In genomic region chr2:27381698-27382097, GRCm38 (mm10) we compare ENCODE assay signal across 11 mouse cellular contexts. TPM values are rescaled to one million over a fixed set of nuclear protein-coding genes. Genes with fewer than 3 reads are reported as not detected.
DNase-seq lines count a peak whose midpoint lies in the region; ATAC-seq and TF ChIP-seq lines count a peak whose summit lies in the region.
"Had no signal": no experiment of that assay in that cellular context is flagged by ENCODE, and none has a peak within 500 bp of the region (broad histone marks: within the 10 kb centered on the region; RNA-seq: fewer than 3 reads in every experiment).

No protein-coding gene starts in this region.

- no peak overlapping the region for H3K9ac ChIP-seq in kidney, postnatal 0 days (ENCODE audit: low read depth, low read length)
- no peak overlapping the region for H3K9ac ChIP-seq in heart, postnatal 0 days (replicated peaks; ENCODE audit: low read depth, low read length)
- no peak overlapping the region for H3K9ac ChIP-seq in lung, postnatal 0 days (replicated peaks; ENCODE audit: low read depth)
- no peak overlapping the region for H3K9ac ChIP-seq in midbrain, embryonic 15.5 days
- H3K9ac ChIP-seq: midbrain, embryonic 12.5 days had no signal

- H3K4me3 ChIP-seq in kidney, postnatal 0 days (replicated peaks; ENCODE audit: low read depth, low read length) = no peak overlapping the region
- no peak overlapping the region for H3K4me3 ChIP-seq in heart, postnatal 0 days (ENCODE audit: low read depth, low read length)
- H3K4me3 ChIP-seq in lung, postnatal 0 days (ENCODE audit: low read depth, low read length) = no peak overlapping the region
- H3K4me3 ChIP-seq in midbrain, embryonic 15.5 days = no peak overlapping the region
- H3K4me3 ChIP-seq: midbrain, embryonic 12.5 days had no signal

- intact Hi-C loops in left cerebral cortex, postnatal 14 days (cut with DNase I) = no loop called here

- peaks cover 11% of the 10 kb centered on the region; the same call in 1 of the 2 replicates for H3K4me1 ChIP-seq in kidney, postnatal 0 days (replicated peaks; ENCODE audit: insufficient read depth, low read length)
- H3K4me1 ChIP-seq in heart, postnatal 0 days (ENCODE audit: control insufficient read depth, insufficient read depth) = peaks cover 14% of the 10 kb centered on the region; the same call in 1 of the 2 replicates
- H3K4me1 ChIP-seq in lung, postnatal 0 days (ENCODE audit: insufficient read depth, low read depth, low read length) = peaks cover 8% of the 10 kb centered on the region; the same call in 1 of the 2 replicates
- peaks cover 21% of the 10 kb centered on the region for H3K4me1 ChIP-seq in midbrain, embryonic 15.5 days

- TF ChIP-seq CTCF in kidney, postnatal 0 days (IDR thresholded peaks at IDR 0.05; ENCODE audit: low read depth) = no peak
- no peak for TF ChIP-seq CTCF in heart, postnatal 0 days (IDR thresholded peaks at IDR 0.05; ENCODE audit: low read depth)
- TF ChIP-seq CTCF in lung, postnatal 0 days (IDR thresholded peaks at IDR 0.05) = no peak

- no peak for TF ChIP-seq EP300 in heart, postnatal 0 days (IDR thresholded peaks at IDR 0.05; ENCODE audit: low read depth)
- TF ChIP-seq EP300 in lung, postnatal 0 days (IDR thresholded peaks at IDR 0.05) = no peak

- H3K27me3 ChIP-seq in kidney, postnatal 0 days (ENCODE audit: insufficient read depth, low read length) = no peaks in the 10 kb centered on the region
- H3K27me3 ChIP-seq in heart, postnatal 0 days (ENCODE audit: control insufficient read depth, insufficient read depth, low read length) = no peaks in the 10 kb centered on the region
- H3K27me3 ChIP-seq in lung, postnatal 0 days (replicated peaks; ENCODE audit: insufficient read depth, low read length) = no peaks in the 10 kb centered on the region
- no peaks in the 10 kb centered on the region for H3K27me3 ChIP-seq in midbrain, embryonic 15.5 days (replicated peaks)
- H3K27me3 ChIP-seq: midbrain, embryonic 12.5 days had no signal

- H3K27ac ChIP-seq in kidney, postnatal 0 days = peak overlapping the region; percentile 27; the same call in 1 of the 2 replicates
- H3K27ac ChIP-seq in heart, postnatal 0 days (ENCODE audit: low read depth) = peak overlapping the region; percentile 40
- peak overlapping the region; percentile 73; the same call in 1 of the 2 replicates for H3K27ac ChIP-seq in lung, postnatal 0 days (ENCODE audit: low read length)
- H3K27ac ChIP-seq in midbrain, embryonic 15.5 days = no peak overlapping the region
- H3K27ac ChIP-seq: midbrain, embryonic 12.5 days had no signal

- H3K4me2 ChIP-seq in kidney, postnatal 0 days (ENCODE audit: low read length) = no peak overlapping the region
- H3K4me2 ChIP-seq in heart, postnatal 0 days (ENCODE audit: low read depth, low read length) = no peak overlapping the region
- no peak overlapping the region for H3K4me2 ChIP-seq in lung, postnatal 0 days (replicated peaks; ENCODE audit: low read depth, low read length)
- no peak overlapping the region for H3K4me2 ChIP-seq in midbrain, embryonic 15.5 days
- H3K4me2 ChIP-seq: midbrain, embryonic 12.5 days had no signal

- no peaks in the 10 kb centered on the region for H3K9me3 ChIP-seq in kidney, postnatal 0 days (replicated peaks; ENCODE audit: low read length)
- no peaks in the 10 kb centered on the region for H3K9me3 ChIP-seq in heart, postnatal 0 days (replicated peaks; ENCODE audit: control insufficient read depth, low read length)
- no peaks in the 10 kb centered on the region for H3K9me3 ChIP-seq in lung, postnatal 0 days (ENCODE audit: low read length)
- no peaks in the 10 kb centered on the region for H3K9me3 ChIP-seq in midbrain, embryonic 15.5 days
- H3K9me3 ChIP-seq: midbrain, embryonic 12.5 days had no signal

- DNase-seq in kidney, postnatal 0 days (ENCODE audit: low spot score) = peak; percentile 67
- no peak for DNase-seq in kidney, adult 11 months
- DNase-seq in adrenal gland, postnatal 36 days = peak; percentile 57 to 67
- DNase-seq in heart, postnatal 0 days (ENCODE audit: low spot score) = no peak
- peak; percentile 70 for DNase-seq in lung, postnatal 0 days (ENCODE audit: low spot score)
- DNase-seq in left cerebral cortex, postnatal 14 days (ENCODE audit: low spot score in 2 of 2) = no peak
- DNase-seq: layer of hippocampus, adult 9-11 months; thymus, adult 2 months had no signal

- 0 out of 2 replicates have a peak, but pooled peaks cover 3% of the 10 kb centered on the region for H3K36me3 ChIP-seq in kidney, postnatal 0 days (ENCODE audit: insufficient read depth, low read length)
- no peaks in the 10 kb centered on the region for H3K36me3 ChIP-seq in heart, postnatal 0 days (replicated peaks; ENCODE audit: control insufficient read depth, insufficient read depth, low read length)
- H3K36me3 ChIP-seq in lung, postnatal 0 days (ENCODE audit: insufficient read depth, low read length) = no peaks in the 10 kb centered on the region
- H3K36me3 ChIP-seq in midbrain, embryonic 15.5 days (replicated peaks) = no peaks in the 10 kb centered on the region

- WGBS in kidney, postnatal 0 days = 61% methylated on average over 4 of the region's 4 CpGs
- 30% methylated on average over 4 of the region's 4 CpGs for WGBS in heart, postnatal 0 days
- WGBS in lung, postnatal 0 days = 41% methylated on average over 4 of the region's 4 CpGs
- WGBS in midbrain, embryonic 15.5 days = 78% methylated on average over 4 of the region's 4 CpGs

- no peak for ATAC-seq in kidney, postnatal 0 days (replicated peaks; ENCODE audit: low FRiP score, low read depth)
- peak; percentile 49 for ATAC-seq in heart, postnatal 0 days (ENCODE audit: insufficient read depth, low read depth)
- peak; percentile 64 for ATAC-seq in lung, postnatal 0 days
- ATAC-seq in activated CD4-positive, CD25-positive, alpha-beta regulatory T cell, adult 4 months = no peak
- ATAC-seq in midbrain, embryonic 15.5 days (replicated peaks) = no peak

RNA-seq across cellular contexts. Expression of gene Vav2, which starts 45.1 kb away (rescaled TPM):
- polyA plus RNA-seq in kidney, postnatal 0 days (2015; fragmentation: Nextera tagmentation; extraction: Ambion mirVana) = 4.7 and 5.6 TPM in 2 replicates
- total RNA-seq in adrenal gland, postnatal 36 days (2021) = 10 to 100 TPM; 23.1 to 31.9 TPM
- total RNA-seq in heart, postnatal 0 days (2014; rRNA removed; ENCODE audit: low replicate concordance) = 15.6 and 16.8 TPM in 2 replicates
- polyA plus RNA-seq in heart, postnatal 0 days (2015; fragmentation: Nextera tagmentation; extraction: Ambion mirVana) = 2.3 and 2.4 TPM in 2 replicates
- polyA plus RNA-seq in lung, postnatal 0 days (2015; fragmentation: Nextera tagmentation; extraction: Ambion mirVana) = 11.8 and 12.1 TPM in 2 replicates
- total RNA-seq in left cerebral cortex, postnatal 14 days (2021) = 10 to 100 TPM; 15.9 to 18.9 TPM
- polyA plus RNA-seq in activated CD4-positive, CD25-positive, alpha-beta regulatory T cell, adult 4 months (2017; shearing (Covaris generic)) = 1 to 10 TPM; 5.8 to 8.3 TPM
- 13.9 and 15.7 TPM in 2 replicates for polyA plus RNA-seq in midbrain, embryonic 15.5 days (2015; fragmentation: Nextera tagmentation; extraction: Ambion mirVana)

Comparison
In these comparisons a context has a peak if more than half of its experiments do, and no peak if none do; other contexts are left out.
1. DNase-seq: peak in kidney, postnatal 0 days (single experiment), adrenal gland, postnatal 36 days (2 of 2) and lung, postnatal 0 days (single experiment); none in kidney, adult 11 months (single experiment), heart, postnatal 0 days (single experiment) and left cerebral cortex, postnatal 14 days (0 of 2).
2. ATAC-seq: peak in heart, postnatal 0 days (single experiment) and lung, postnatal 0 days (single experiment); none in kidney, postnatal 0 days (single experiment), activated CD4-positive, CD25-positive, alpha-beta regulatory T cell, adult 4 months (single experiment) and midbrain, embryonic 15.5 days (single experiment).